Mouse (Mus musculus): Measurements from ENCODE around the gene Igsf21. TPM values are rescaled to one million over a fixed set of nuclear protein-coding genes. Genes with fewer than 3 reads are reported as not detected.

Igsf21 gene
- polyA plus RNA-seq, 1 experiment from 2014 or later: 1.00 TPM

- H3K4me1 ChIP-seq: peaks cover 12% of the 10 kb centered on the region
- H3K27ac ChIP-seq: no peak overlapping the region
- ATAC-seq (ENCODE audit: insufficient number of reproducible peaks, insufficient read depth, low FRiP score, low TSS enrichment, low read depth): no peak
- no peaks in the 10 kb centered on the region for H3K36me3 ChIP-seq
- no peak overlapping the region for H3K9ac ChIP-seq
- WGBS: 14% methylated on average over 12 of the region's 12 CpGs
- no peak overlapping the region for H3K4me3 ChIP-seq
- peaks cover 64% of the 10 kb centered on the region for H3K27me3 ChIP-seq
- no peak overlapping the region for H3K4me2 ChIP-seq
- no peaks in the 10 kb centered on the region for H3K9me3 ChIP-seq
These were observed 244.5 kb downstream of the Igsf21 start for GRCm38 (mm10) chr4:140002069-140002468.

- peaks cover 61% of the 10 kb centered on the region for H3K27me3 ChIP-seq
- H3K4me2 ChIP-seq: no peak overlapping the region
- 66% methylated on average over 5 of the region's 5 CpGs for WGBS
- H3K27ac ChIP-seq: no peak overlapping the region
- no peak overlapping the region for H3K9ac ChIP-seq
- H3K36me3 ChIP-seq: no peaks in the 10 kb centered on the region
- H3K4me1 ChIP-seq: peaks cover 12% of the 10 kb centered on the region
- ATAC-seq (ENCODE audit: insufficient number of reproducible peaks, insufficient read depth, low FRiP score, low TSS enrichment, low read depth): no peak
- no peak overlapping the region for H3K4me3 ChIP-seq
- no peaks in the 10 kb centered on the region for H3K9me3 ChIP-seq
These were observed 245.7 kb downstream of the Igsf21 start for GRCm38 (mm10) chr4:140000911-140001310.

GRCm38 (mm10) chr4:139999033-139999432 lies 247.6 kb downstream of the Igsf21 start:
- peaks cover 1% of the 10 kb centered on the region; the same call in 1 of the 2 replicates for H3K4me1 ChIP-seq
- no peaks in the 10 kb centered on the region for H3K9me3 ChIP-seq
- no peaks in the 10 kb centered on the region for H3K36me3 ChIP-seq
- H3K4me2 ChIP-seq: no peak overlapping the region
- no peak overlapping the region for H3K9ac ChIP-seq
- no peak overlapping the region for H3K4me3 ChIP-seq
- peaks cover 44% of the 10 kb centered on the region for H3K27me3 ChIP-seq
- ATAC-seq (ENCODE audit: insufficient number of reproducible peaks, insufficient read depth, low FRiP score, low TSS enrichment, low read depth): no peak
- no peak overlapping the region for H3K27ac ChIP-seq
- 64% methylated on average over 7 of the region's 7 CpGs for WGBS

- no peak overlapping the region for H3K9ac ChIP-seq
- no peak overlapping the region for H3K4me3 ChIP-seq
- no peaks in the 10 kb centered on the region for H3K9me3 ChIP-seq
- peaks cover 11% of the 10 kb centered on the region; the same call in 1 of the 2 replicates for H3K27me3 ChIP-seq
- H3K4me1 ChIP-seq: 0 out of 2 replicates have a peak, but pooled peaks cover 3% of the 10 kb centered on the region
- ATAC-seq (ENCODE audit: insufficient number of reproducible peaks, insufficient read depth, low FRiP score, low TSS enrichment, low read depth): no peak
- no peaks in the 10 kb centered on the region for H3K36me3 ChIP-seq
- no peak overlapping the region for H3K27ac ChIP-seq
- no peak overlapping the region for H3K4me2 ChIP-seq
- WGBS: 40% methylated on average over 8 of the region's 8 CpGs
These were observed 250.9 kb downstream of the Igsf21 start for GRCm38 (mm10) chr4:139995659-139996058.

GRCm38 (mm10) chr4:139993111-139993755 lies 253.4 kb downstream of the Igsf21 start:
- Histone ChIP-seq H3K36me3 (no peaks in the 10 kb centered on the region), H3K4me3 (no peak overlapping the region), H3K4me1 (0 out of 2 replicates have a peak, but pooled peaks cover 3% of the 10 kb centered on the region), H3K4me2 (peak overlapping the region; percentile 30), H3K9me3 (no peaks in the 10 kb centered on the region), H3K9ac (no peak overlapping the region), H3K27me3 (no peaks in the 10 kb centered on the region), H3K27ac (no peak overlapping the region)
- no peak for ATAC-seq (ENCODE audit: insufficient number of reproducible peaks, insufficient read depth, low FRiP score, low TSS enrichment, low read depth)
- 10% methylated on average over 13 of the region's 16 CpGs for WGBS

- H3K4me1 ChIP-seq: no peaks in the 10 kb centered on the region
- WGBS: 18% methylated on average over 7 of the region's 7 CpGs
- H3K9me3 ChIP-seq: no peaks in the 10 kb centered on the region
- H3K4me3 ChIP-seq: no peak overlapping the region
- H3K4me2 ChIP-seq: no peak overlapping the region
- H3K9ac ChIP-seq: no peak overlapping the region
- H3K27me3 ChIP-seq: no peaks in the 10 kb centered on the region; the same call in 1 of the 2 replicates
- ATAC-seq (ENCODE audit: insufficient number of reproducible peaks, insufficient read depth, low FRiP score, low TSS enrichment, low read depth): no peak
- no peak overlapping the region for H3K27ac ChIP-seq
- H3K36me3 ChIP-seq: no peaks in the 10 kb centered on the region
These were observed 259.7 kb downstream of the Igsf21 start for GRCm38 (mm10) chr4:139986913-139987312.

DNA sequence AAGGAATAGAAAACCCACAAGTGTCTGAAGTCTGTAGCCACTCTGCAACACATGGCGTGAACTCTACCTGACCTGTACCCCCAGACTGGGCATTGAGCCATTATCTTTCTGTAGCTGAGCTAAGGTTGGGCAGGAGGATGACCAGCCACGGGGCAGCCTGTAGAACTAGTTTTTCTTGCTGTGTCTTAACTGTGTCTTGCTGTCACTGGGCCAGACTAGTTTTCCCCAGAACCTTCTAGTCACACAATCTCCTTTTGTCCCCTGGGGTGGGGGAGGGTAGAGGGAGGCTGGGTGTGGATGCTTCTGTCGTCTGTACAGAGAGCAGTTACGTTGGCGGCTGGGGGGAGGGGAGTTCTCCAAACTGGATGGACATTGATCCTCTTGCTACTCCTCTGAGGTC lies 267.9 kb downstream of the Igsf21 start:
- no peak overlapping the region for H3K4me2 ChIP-seq
- H3K4me1 ChIP-seq: peaks cover 6% of the 10 kb centered on the region; the same call in 1 of the 2 replicates
- peak; percentile 23; the same call in 1 of the 2 replicates for ATAC-seq (ENCODE audit: insufficient number of reproducible peaks, insufficient read depth, low FRiP score, low TSS enrichment, low read depth)
- H3K9ac ChIP-seq: no peak overlapping the region
- H3K9me3 ChIP-seq: no peaks in the 10 kb centered on the region
- H3K27me3 ChIP-seq: no peaks in the 10 kb centered on the region
- 26% methylated on average over 5 of the region's 5 CpGs for WGBS
- no peak overlapping the region for H3K4me3 ChIP-seq
- no peak overlapping the region for H3K27ac ChIP-seq
- H3K36me3 ChIP-seq: no peaks in the 10 kb centered on the region

- H3K9me3 ChIP-seq: no peaks in the 10 kb centered on the region
- H3K4me2 ChIP-seq: no peak overlapping the region
- 16% methylated on average over 5 of the region's 5 CpGs for WGBS
- ATAC-seq (ENCODE audit: insufficient number of reproducible peaks, insufficient read depth, low FRiP score, low TSS enrichment, low read depth): no peak
- H3K36me3 ChIP-seq: no peaks in the 10 kb centered on the region
- H3K27ac ChIP-seq: peak overlapping the region; percentile 40; the same call in 1 of the 2 replicates
- no peaks in the 10 kb centered on the region for H3K27me3 ChIP-seq
- H3K9ac ChIP-seq: no peak overlapping the region
- H3K4me3 ChIP-seq: no peak overlapping the region
- peaks cover 6% of the 10 kb centered on the region; the same call in 1 of the 2 replicates for H3K4me1 ChIP-seq
These were observed 269.2 kb downstream of the Igsf21 start for GRCm38 (mm10) chr4:139977308-139977781.

Measured in embryonic facial prominence, embryonic 13.5 days (tissue).